Mouse (Mus musculus) macrophage (primary cell): Measurements from ENCODE around the gene Ism1. TPM values are rescaled to one million over a fixed set of nuclear protein-coding genes. Genes with fewer than 3 reads are reported as not detected.

Experiments
- H3K27ac ChIP-seq: fragments of 350-480 bp; formaldehyde crosslinking; 2 replicates; pipeline ENCODE4 v1.9.0; 2021
- H3K36me3 ChIP-seq: fragments of 350-480 bp; formaldehyde crosslinking; 2 replicates; pipeline ENCODE4 v1.9.0; 2021; ENCODE audit errors: inconsistent target
- H3K4me3 ChIP-seq: fragments of 350-480 bp; formaldehyde crosslinking; 2 replicates; pipeline ENCODE4 v1.9.0; 2021; ENCODE audit errors: inconsistent target
- H3K79me2 ChIP-seq: fragments of 350-480 bp; formaldehyde crosslinking; 2 replicates; pipeline ENCODE4 v1.9.0; 2021; ENCODE audit errors: inconsistent target
- WGBS: methylation state at CpG from one replicate; pipeline ENCODE4 v1.1.7; 2026; ENCODE audit warnings: inconsistent platforms; ENCODE audit not compliant: missing documents; 5-methylcytosine and 5-hydroxymethylcytosine counted together
- polyA plus RNA-seq: library from polyadenylated mRNA; stranded (reverse); fragments of 250-400 nt; gene quantifications from 3 replicates; pipeline ENCODE4 v1.2.4, GENCODE M21; 2018; ENCODE audit warnings: inconsistent platforms
- total RNA-seq, 78 experiments: library from RNA; depleted of rRNA; stranded (reverse); fragments of 250-400 nt; gene quantifications; 1 replicate in 9 of 78; 2 replicates in 24 of 78; 3 replicates in 43 of 78; 4 replicates in 2 of 78; pipeline ENCODE4 v1.2.4; 2018; ENCODE audit warnings: inconsistent platforms in 56 of 78

The Ism1 gene
- total RNA-seq (2018; cell fraction: chromatin; rRNA removed), result under 1 TPM in 2 of 26 experiments, not detected in 24; 0.22 to 0.28 TPM
- under 1 TPM in 8 of 26 experiments, not detected in 18; 0.03 to 0.19 (median 0.06) TPM for total RNA-seq (2018; cell fraction: cytosol; rRNA removed)
- total RNA-seq (2018; cell fraction: nucleus; rRNA removed), result under 1 TPM in 4 of 26 experiments, not detected in 22; 0.12 to 0.30 (median 0.23) TPM
- not detected in 3 replicates for polyA plus RNA-seq

- H3K79me2 ChIP-seq, result no peaks in the 10 kb centered on the region
- under 1% methylated on average over 32 of the region's 39 CpGs for WGBS
- no peak within 1 kb of the TSS for H3K27ac ChIP-seq
- H3K36me3 ChIP-seq, result no peaks in the 10 kb centered on the region
- H3K4me3 ChIP-seq, result no peak within 1 kb of the TSS
These were observed at the start of gene Ism1 for GRCm38 (mm10) chr2:139677809-139678274. Gene Ism1, plus strand, starts transcription at chr2:139678178.

GRCm38 (mm10) chr2:139628731-139629130 lies 49.2 kb upstream of the Ism1 start:
- Histone ChIP-seq H3K79me2 (no peaks in the 10 kb centered on the region), H3K27ac (no peak overlapping the region), H3K4me3 (no peak overlapping the region), H3K36me3 (no peaks in the 10 kb centered on the region)
- 35% methylated on average over 4 of the region's 4 CpGs for WGBS

- no peaks in the 10 kb centered on the region for H3K36me3 ChIP-seq
- 100% methylated on average over 3 of the region's 3 CpGs for WGBS
- H3K27ac ChIP-seq, result no peak overlapping the region
- no peak overlapping the region for H3K4me3 ChIP-seq
- H3K79me2 ChIP-seq, result no peaks in the 10 kb centered on the region
These were observed 48.3 kb upstream of the Ism1 start for GRCm38 (mm10) chr2:139629653-139630052.

DNA sequence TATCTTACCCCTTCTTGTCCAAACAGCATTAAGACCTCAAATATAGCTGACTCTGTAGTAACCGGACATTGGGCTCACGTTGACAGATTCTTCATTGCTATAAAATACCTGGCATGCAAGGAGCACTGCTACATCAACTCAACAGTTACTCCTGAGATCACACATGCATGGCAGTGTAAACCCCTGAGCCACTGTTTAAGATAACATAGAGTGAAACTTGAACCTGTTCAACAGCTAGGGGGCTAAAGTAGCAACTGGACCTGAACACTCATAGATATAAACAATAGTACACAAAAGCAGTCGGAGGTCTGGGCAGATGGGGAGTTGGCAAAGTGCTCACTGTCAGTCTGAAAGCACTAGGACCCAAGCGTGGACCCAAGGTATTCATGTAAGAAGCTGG lies 43.5 kb upstream of the Ism1 start:
- H3K36me3 ChIP-seq, result no peaks in the 10 kb centered on the region
- H3K4me3 ChIP-seq, result no peak overlapping the region
- no peaks in the 10 kb centered on the region for H3K79me2 ChIP-seq
- WGBS, result 65% methylated on average over 4 of the region's 4 CpGs
- no peak overlapping the region for H3K27ac ChIP-seq

- Histone ChIP-seq H3K4me3 (no peak overlapping the region), H3K79me2 (no peaks in the 10 kb centered on the region), H3K36me3 (no peaks in the 10 kb centered on the region), H3K27ac (no peak overlapping the region)
- WGBS, result 77% methylated on average over 2 of the region's 2 CpGs
These were observed 40.1 kb upstream of the Ism1 start for GRCm38 (mm10) chr2:139637861-139638260.

DNA sequence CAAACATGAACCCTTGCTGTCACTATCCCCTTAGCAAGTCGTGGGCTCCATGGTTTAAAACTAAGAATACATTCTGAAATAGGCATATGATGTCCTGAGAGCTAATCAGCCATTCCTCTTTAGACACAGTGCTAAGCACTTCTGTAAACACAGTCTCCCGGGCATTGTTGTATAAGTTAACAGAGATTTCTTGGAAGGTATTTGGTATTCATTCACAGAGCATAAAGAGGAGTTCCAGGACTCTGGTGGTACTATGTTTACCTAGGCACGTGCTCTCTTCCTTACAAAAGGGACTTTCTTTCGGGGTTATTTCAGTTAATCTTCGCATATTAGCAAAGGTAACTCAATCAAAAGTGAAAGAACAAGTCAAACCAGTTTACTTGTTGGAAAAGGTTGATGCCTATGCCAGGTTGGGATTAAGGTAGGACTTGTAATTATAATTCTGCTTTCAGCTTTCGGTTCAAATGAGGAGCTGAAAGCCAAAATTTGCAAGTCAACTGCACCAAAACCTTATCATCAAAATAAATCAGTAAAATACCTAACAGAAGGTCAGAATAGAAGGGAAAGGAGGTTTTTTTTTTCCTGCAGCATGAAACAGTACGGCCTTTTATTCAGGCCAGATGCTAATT lies 36.1 kb upstream of the Ism1 start:
- WGBS, result 74% methylated on average over 7 of the region's 7 CpGs
- no peak overlapping the region for H3K27ac ChIP-seq
- H3K4me3 ChIP-seq, result no peak overlapping the region
- H3K79me2 ChIP-seq, result no peaks in the 10 kb centered on the region
- no peaks in the 10 kb centered on the region for H3K36me3 ChIP-seq

GRCm38 (mm10) chr2:139649518-139649917 lies 28.5 kb upstream of the Ism1 start:
- no peaks in the 10 kb centered on the region for H3K79me2 ChIP-seq
- no peak overlapping the region for H3K27ac ChIP-seq
- no peak overlapping the region for H3K4me3 ChIP-seq
- H3K36me3 ChIP-seq, result no peaks in the 10 kb centered on the region
- 87% methylated on average over 3 of the region's 3 CpGs for WGBS

DNA sequence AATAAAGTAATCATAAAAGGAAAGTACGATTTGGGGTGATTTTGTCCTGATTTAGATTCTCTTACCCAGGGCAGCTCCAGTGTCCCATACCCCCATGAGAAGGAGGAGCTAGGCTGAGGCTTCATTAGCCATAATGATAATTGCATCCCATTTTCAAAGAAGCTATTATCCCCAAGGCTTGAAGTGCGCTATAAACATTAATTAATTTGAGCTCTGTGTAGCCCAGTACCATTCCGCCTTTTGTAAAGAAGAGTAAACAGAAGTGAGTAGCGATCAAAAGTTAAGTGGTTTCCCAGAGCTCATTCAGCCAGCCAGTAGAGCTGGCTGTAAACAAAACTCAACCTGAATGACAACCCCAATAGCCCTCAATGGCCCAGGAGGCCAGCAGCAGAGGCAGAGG lies 21.2 kb upstream of the Ism1 start:
- WGBS, result 77% methylated on average over 4 of the region's 4 CpGs
- H3K4me3 ChIP-seq, result no peak overlapping the region

DNA sequence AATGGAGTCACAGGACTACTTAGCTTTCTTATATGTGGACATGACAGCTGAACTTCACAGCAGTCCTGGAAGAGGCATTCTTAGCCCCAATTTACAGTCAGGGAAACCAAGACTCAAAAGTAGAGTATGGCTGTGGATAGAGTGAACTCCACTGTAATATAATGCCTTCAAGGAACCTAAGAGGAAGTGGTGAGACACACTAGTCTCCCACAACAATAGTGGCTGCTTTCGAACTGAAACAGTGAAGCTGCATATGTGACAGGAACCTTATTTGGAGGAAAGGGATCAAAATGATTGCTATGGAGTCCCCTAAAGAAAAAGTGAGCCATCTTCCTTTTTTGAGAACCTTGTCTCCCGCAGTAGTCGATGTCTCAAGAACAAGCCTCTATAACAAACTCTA lies 6.1 kb upstream of the Ism1 start:
- no peak overlapping the region for H3K27ac ChIP-seq
- H3K36me3 ChIP-seq, result no peaks in the 10 kb centered on the region
- no peaks in the 10 kb centered on the region for H3K79me2 ChIP-seq
- 67% methylated on average over 3 of the region's 3 CpGs for WGBS
- no peak overlapping the region for H3K4me3 ChIP-seq

More for the DNA sequence above, 21.2 kb upstream of the Ism1 start:
- Histone ChIP-seq H3K79me2 (no peaks in the 10 kb centered on the region), H3K36me3 (no peaks in the 10 kb centered on the region), H3K27ac (no peak overlapping the region)

GRCm38 (mm10) chr2:139672371-139672770 lies 5.6 kb upstream of the Ism1 start:
- H3K36me3 ChIP-seq, result no peaks in the 10 kb centered on the region
- H3K79me2 ChIP-seq, result no peaks in the 10 kb centered on the region
- 0% methylated on average over 2 of the region's 2 CpGs for WGBS
- no peak overlapping the region for H3K4me3 ChIP-seq
- no peak overlapping the region for H3K27ac ChIP-seq

GRCm38 (mm10) chr2:139677065-139677762 lies 764 bp upstream of the Ism1 start:
- 2% methylated on average over 51 of the region's 52 CpGs for WGBS
- Histone ChIP-seq H3K27ac (no peak overlapping the region), H3K79me2 (no peaks in the 10 kb centered on the region), H3K36me3 (no peaks in the 10 kb centered on the region), H3K4me3 (no peak overlapping the region)

DNA sequence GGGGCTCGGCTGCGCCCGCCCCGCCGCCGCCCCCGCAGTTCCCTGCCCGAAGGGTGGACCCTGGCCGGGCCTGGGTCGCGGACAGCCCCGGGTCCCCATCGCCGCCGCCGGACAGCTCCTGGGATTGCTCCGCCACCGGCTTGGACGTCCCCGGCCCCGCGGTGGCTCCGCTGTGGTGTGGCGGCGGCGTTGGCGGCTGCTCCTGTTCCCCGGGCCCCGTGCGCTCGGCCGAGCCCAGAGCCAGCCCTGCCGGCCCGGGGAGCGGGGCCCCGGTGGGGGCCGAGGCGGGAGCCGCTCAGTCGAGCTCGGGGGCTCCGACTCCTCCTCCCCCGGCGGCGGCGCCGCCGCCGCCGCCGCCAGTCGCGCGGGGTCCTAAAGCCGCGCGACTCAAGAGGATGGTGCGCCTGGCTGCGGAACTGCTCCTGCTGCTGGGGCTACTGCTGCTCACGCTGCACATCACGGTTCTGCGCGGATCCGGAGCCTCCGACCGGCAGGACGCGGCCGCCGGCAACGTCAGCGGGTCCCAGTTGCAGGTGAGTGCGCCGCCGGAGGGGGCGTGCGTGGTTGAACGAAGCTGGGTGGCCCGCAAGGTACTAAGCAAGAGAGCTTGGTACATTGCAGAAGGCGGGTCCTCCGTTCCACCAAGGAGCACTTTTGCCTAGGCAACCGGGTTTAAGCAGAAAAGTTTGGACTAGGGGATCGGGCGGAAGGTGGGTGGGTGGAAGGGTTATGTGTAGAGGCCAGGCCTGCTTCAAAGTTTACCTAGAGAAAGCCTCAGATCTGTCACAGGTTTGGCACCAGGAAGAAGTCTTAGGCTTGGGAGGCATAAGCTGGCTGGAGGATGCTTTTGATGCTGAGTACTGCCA lies 530 bp downstream of the Ism1 start:
- H3K27ac ChIP-seq, result no peak overlapping the region
- no peaks in the 10 kb centered on the region for H3K79me2 ChIP-seq
- no peak overlapping the region for H3K4me3 ChIP-seq
- H3K36me3 ChIP-seq, result no peaks in the 10 kb centered on the region
- WGBS, result 2% methylated on average over 83 of the region's 84 CpGs

- no peak overlapping the region for H3K27ac ChIP-seq
- H3K4me3 ChIP-seq, result no peak overlapping the region
- no peaks in the 10 kb centered on the region for H3K36me3 ChIP-seq
- WGBS, result 72% methylated on average over 3 of the region's 3 CpGs
- no peaks in the 10 kb centered on the region for H3K79me2 ChIP-seq
These were observed 4.6 kb downstream of the Ism1 start for GRCm38 (mm10) chr2:139682540-139682939.

GRCm38 (mm10) chr2:139689442-139690003 lies 11.5 kb downstream of the Ism1 start:
- Histone ChIP-seq H3K36me3 (no peaks in the 10 kb centered on the region), H3K4me3 (no peak overlapping the region), H3K79me2 (no peaks in the 10 kb centered on the region), H3K27ac (no peak overlapping the region)
- 100% methylated on average over 1 of the region's 1 CpGs for WGBS
